Mouse (Mus musculus): ENCODE measurements at regions not wholly inside any gene's neighbourhood (a gene's known extent, or its start where the extent isn't known, plus 50 kb on each side); places are given as distances from the start of the nearest gene placed in this dataset.

DNA sequence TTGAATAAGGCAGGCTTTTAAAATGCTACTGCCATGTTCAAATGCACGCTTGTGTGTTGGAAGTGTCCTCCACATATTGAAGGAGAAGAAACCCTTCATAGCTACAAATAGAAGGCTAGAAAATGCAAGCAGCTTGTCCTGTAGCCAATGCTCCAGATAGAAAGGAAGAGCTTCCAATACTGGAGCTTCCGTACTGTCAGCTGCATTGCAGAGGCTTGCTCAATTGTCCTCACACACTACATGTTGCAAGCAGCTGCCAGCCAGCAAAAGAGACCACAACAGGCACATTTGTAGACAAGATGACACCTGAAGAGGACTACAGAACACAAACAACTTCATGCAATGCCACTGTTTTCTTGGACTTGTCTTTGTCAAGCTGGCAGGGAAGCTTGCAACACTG, 314.0 kb downstream of the Inhba start:
- H3K27me3 ChIP-seq (replicated peaks; ENCODE audit: low read depth, poor library complexity, severe bottlenecking) = no peaks in the 10 kb centered on the region
- no peaks in the 10 kb centered on the region for H3K4me1 ChIP-seq
- no peaks in the 10 kb centered on the region for H3K9me3 ChIP-seq
- H3K36me3 ChIP-seq (replicated peaks) = no peaks in the 10 kb centered on the region
- H3K27ac ChIP-seq (replicated peaks) = no peak overlapping the region
- no peak for DNase-seq (ENCODE audit: low spot score)
- WGBS = 87% methylated on average over 2 of the region's 2 CpGs
- H3K4me3 ChIP-seq = no peak overlapping the region

- no peak for DNase-seq (ENCODE audit: low spot score)
- WGBS = 83% methylated on average over 1 of the region's 1 CpGs
- no peaks in the 10 kb centered on the region for H3K4me1 ChIP-seq
- H3K4me3 ChIP-seq = no peak overlapping the region
- no peaks in the 10 kb centered on the region for H3K36me3 ChIP-seq (replicated peaks)
- no peaks in the 10 kb centered on the region for H3K27me3 ChIP-seq (replicated peaks; ENCODE audit: low read depth, poor library complexity, severe bottlenecking)
- no peak overlapping the region for H3K27ac ChIP-seq (replicated peaks)
- H3K9me3 ChIP-seq = no peaks in the 10 kb centered on the region
Measured at GRCm38 (mm10) chr13:16341727-16342126, 330.1 kb downstream of the Inhba start.

DNA sequence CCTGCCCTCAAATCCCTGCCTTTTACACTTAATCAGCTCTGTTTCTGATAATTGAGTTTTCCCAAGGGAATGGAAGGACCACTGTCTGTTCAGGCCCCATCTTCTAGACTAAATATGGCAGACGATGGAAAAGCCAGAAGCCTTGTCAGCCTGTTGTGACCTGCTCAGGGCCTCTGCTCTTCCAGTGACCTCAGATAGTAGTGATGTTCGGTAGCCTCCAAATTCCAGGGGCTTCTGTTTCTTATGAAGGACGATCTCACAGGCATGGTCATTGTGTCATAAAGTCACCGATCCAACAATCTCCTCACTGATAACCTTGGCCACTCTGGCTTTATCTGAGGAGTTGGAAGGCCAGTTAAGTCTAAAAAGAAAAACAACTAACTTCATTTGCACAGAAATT, 330.5 kb downstream of the Inhba start:
- H3K27ac ChIP-seq (replicated peaks) = no peak overlapping the region
- WGBS = 73% methylated on average over 4 of the region's 4 CpGs
- no peaks in the 10 kb centered on the region for H3K9me3 ChIP-seq
- H3K4me3 ChIP-seq = no peak overlapping the region
- no peaks in the 10 kb centered on the region for H3K27me3 ChIP-seq (replicated peaks; ENCODE audit: low read depth, poor library complexity, severe bottlenecking)
- no peaks in the 10 kb centered on the region for H3K4me1 ChIP-seq
- DNase-seq (ENCODE audit: low spot score) = no peak
- H3K36me3 ChIP-seq (replicated peaks) = no peaks in the 10 kb centered on the region

GRCm38 (mm10) chr13:16343280-16343945, 331.8 kb downstream of the Inhba start:
- no peaks in the 10 kb centered on the region for H3K9me3 ChIP-seq
- no peaks in the 10 kb centered on the region for H3K4me1 ChIP-seq
- 88% methylated on average over 4 of the region's 4 CpGs for WGBS
- H3K27me3 ChIP-seq (replicated peaks; ENCODE audit: low read depth, poor library complexity, severe bottlenecking) = no peaks in the 10 kb centered on the region
- H3K27ac ChIP-seq (replicated peaks) = no peak overlapping the region
- DNase-seq (ENCODE audit: low spot score) = no peak
- no peaks in the 10 kb centered on the region for H3K36me3 ChIP-seq (replicated peaks)
- H3K4me3 ChIP-seq = no peak overlapping the region

DNA sequence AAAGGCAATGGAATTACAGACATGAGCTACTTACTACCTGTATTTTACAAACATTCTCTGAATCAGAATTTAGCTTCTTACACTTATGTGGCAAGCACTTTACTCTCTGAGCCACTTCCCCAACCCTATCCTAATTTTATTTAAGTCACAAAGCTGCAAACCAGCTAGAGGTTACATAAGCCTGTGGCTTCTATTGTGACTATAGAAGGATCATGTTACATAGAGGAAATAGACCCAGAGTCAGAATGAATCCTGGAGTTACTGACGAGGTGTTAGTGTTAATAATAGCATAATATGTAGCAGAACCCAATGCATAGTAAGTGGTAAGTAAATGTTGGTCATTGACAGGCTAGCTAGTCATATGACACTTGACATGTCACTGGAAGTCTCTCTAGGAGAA, 337.7 kb downstream of the Inhba start:
- WGBS = 14% methylated on average over 1 of the region's 1 CpGs
- peaks cover 5% of the 10 kb centered on the region; the same call in 1 of the 2 replicates for H3K4me1 ChIP-seq
- no peak overlapping the region for H3K27ac ChIP-seq (replicated peaks)
- H3K9me3 ChIP-seq = no peaks in the 10 kb centered on the region
- no peaks in the 10 kb centered on the region for H3K27me3 ChIP-seq (replicated peaks; ENCODE audit: low read depth, poor library complexity, severe bottlenecking)
- no peak for DNase-seq (ENCODE audit: low spot score)
- H3K36me3 ChIP-seq (replicated peaks) = no peaks in the 10 kb centered on the region
- no peak overlapping the region for H3K4me3 ChIP-seq

DNA sequence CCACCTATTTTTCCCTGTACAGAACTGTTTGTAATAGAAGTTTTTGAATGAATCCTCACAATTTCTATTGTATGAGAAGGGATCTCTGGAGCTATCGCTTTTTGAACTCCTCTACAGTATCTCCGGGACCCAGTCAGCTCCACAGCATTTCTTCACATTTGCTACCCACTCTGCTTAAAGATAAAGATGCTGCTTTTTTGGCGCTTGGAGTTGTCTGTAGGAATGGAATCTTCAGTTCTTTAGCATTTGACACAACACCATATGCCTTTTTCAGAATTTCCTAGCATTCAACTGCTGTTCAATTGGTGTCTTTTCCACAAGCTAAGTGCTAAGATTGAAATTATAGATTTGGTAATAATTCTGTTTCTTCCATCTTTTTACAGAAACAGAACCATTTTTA, 338.4 kb downstream of the Inhba start:
- no peak for DNase-seq (ENCODE audit: low spot score)
- Histone ChIP-seq H3K4me3 (no peak overlapping the region), H3K27me3 (replicated peaks; ENCODE audit: low read depth, poor library complexity, severe bottlenecking) (no peaks in the 10 kb centered on the region), H3K27ac (replicated peaks) (no peak overlapping the region), H3K36me3 (replicated peaks) (no peaks in the 10 kb centered on the region), H3K9me3 (no peaks in the 10 kb centered on the region), H3K4me1 (peaks cover 5% of the 10 kb centered on the region; the same call in 1 of the 2 replicates)
- WGBS = 89% methylated on average over 3 of the region's 3 CpGs

- Histone ChIP-seq H3K27me3 (replicated peaks; ENCODE audit: low read depth, poor library complexity, severe bottlenecking) (no peaks in the 10 kb centered on the region), H3K4me3 (no peak overlapping the region), H3K4me1 (no peaks in the 10 kb centered on the region), H3K27ac (replicated peaks) (no peak overlapping the region), H3K9me3 (no peaks in the 10 kb centered on the region), H3K36me3 (replicated peaks) (no peaks in the 10 kb centered on the region)
- DNase-seq (ENCODE audit: low spot score) = no peak
- WGBS = 84% methylated on average over 1 of the region's 1 CpGs
Measured at GRCm38 (mm10) chr13:16355316-16355715, 343.7 kb downstream of the Inhba start.

- Histone ChIP-seq H3K27me3 (replicated peaks; ENCODE audit: low read depth, poor library complexity, severe bottlenecking) (no peaks in the 10 kb centered on the region), H3K36me3 (replicated peaks) (no peaks in the 10 kb centered on the region), H3K27ac (replicated peaks) (no peak overlapping the region), H3K4me1 (no peaks in the 10 kb centered on the region), H3K4me3 (no peak overlapping the region), H3K9me3 (no peaks in the 10 kb centered on the region)
- 85% methylated on average over 5 of the region's 5 CpGs for whole genome bisulfite sequencing
- DNase-seq (ENCODE audit: low spot score) = no peak
Measured at GRCm38 (mm10) chr13:16379492-16379891, 367.8 kb downstream of the Inhba start.

DNA sequence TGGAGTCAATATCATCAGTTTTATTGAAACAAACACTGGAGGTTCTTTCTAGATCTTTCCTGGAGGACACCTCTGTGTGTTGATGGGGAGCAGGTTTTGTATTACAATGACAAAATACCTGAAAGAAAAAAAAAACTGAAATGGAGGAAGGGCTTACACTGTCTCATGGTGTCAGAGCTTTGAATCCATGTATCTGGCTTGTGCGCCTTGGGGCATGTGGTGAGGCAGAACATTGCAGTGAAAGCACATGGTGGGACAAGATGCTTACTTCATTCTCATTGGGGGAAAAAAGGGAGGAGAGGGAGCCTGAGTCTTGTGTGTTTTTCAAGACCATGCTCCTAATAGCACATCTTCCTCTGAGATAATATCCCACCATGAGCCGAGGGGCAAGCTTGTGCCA, 368.3 kb downstream of the Inhba start:
- Histone ChIP-seq H3K4me1 (no peaks in the 10 kb centered on the region), H3K4me3 (no peak overlapping the region), H3K9me3 (no peaks in the 10 kb centered on the region), H3K27ac (replicated peaks) (no peak overlapping the region), H3K36me3 (replicated peaks) (no peaks in the 10 kb centered on the region), H3K27me3 (replicated peaks; ENCODE audit: low read depth, poor library complexity, severe bottlenecking) (no peaks in the 10 kb centered on the region)
- DNase-seq (ENCODE audit: low spot score) = no peak
- 93% methylated on average over 2 of the region's 2 CpGs for WGBS

DNA sequence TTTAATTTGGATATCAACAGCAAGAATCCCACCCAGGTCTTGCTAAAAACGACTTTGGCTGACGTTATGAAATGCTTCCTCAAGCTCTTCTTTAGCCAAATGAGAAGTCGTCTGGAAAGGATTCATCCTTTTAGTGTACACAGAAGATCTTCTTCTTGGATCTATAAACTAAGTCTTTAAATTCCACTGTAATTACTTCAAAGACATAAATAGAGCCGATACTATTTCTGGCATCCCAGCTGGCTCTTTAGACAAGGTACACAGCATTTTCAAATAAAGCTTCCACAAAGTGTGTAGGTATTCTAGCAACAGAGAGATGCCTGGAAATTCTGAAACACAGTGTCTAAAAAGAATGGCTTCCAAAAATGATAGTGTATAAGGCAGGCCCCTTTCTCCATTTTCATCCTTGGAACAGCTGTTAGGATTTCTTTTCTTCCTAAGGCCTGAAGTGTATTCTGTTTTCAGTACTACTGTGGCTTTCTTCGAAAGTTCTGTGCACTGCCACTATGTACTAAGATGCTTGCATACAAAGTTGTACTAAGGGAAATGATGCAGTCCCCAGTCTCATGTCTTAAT, 371.4 kb downstream of the Inhba start:
- Histone ChIP-seq H3K36me3 (replicated peaks) (no peaks in the 10 kb centered on the region), H3K4me1 (no peaks in the 10 kb centered on the region), H3K4me3 (no peak overlapping the region), H3K27ac (replicated peaks) (no peak overlapping the region), H3K27me3 (replicated peaks; ENCODE audit: low read depth, poor library complexity, severe bottlenecking) (no peaks in the 10 kb centered on the region), H3K9me3 (no peaks in the 10 kb centered on the region)
- no peak for DNase-seq (ENCODE audit: low spot score)
- 83% methylated on average over 5 of the region's 5 CpGs for WGBS

GRCm38 (mm10) chr13:16416356-16417019, 404.8 kb downstream of the Inhba start:
- H3K4me3 ChIP-seq = no peak overlapping the region
- DNase-seq (ENCODE audit: low spot score) = no peak
- H3K27ac ChIP-seq (replicated peaks) = no peak overlapping the region
- no peaks in the 10 kb centered on the region for H3K9me3 ChIP-seq
- no peaks in the 10 kb centered on the region for H3K4me1 ChIP-seq
- WGBS = 64% methylated on average over 2 of the region's 2 CpGs
- H3K36me3 ChIP-seq (replicated peaks) = no peaks in the 10 kb centered on the region
- H3K27me3 ChIP-seq (replicated peaks; ENCODE audit: low read depth, poor library complexity, severe bottlenecking) = no peaks in the 10 kb centered on the region

GRCm38 (mm10) chr13:16424147-16424546, 412.5 kb downstream of the Inhba start:
- H3K4me3 ChIP-seq = no peak overlapping the region
- H3K27ac ChIP-seq (replicated peaks) = no peak overlapping the region
- H3K36me3 ChIP-seq (replicated peaks) = no peaks in the 10 kb centered on the region
- H3K9me3 ChIP-seq = no peaks in the 10 kb centered on the region
- no peak for DNase-seq (ENCODE audit: low spot score)
- no peaks in the 10 kb centered on the region for H3K27me3 ChIP-seq (replicated peaks; ENCODE audit: low read depth, poor library complexity, severe bottlenecking)
- H3K4me1 ChIP-seq = no peaks in the 10 kb centered on the region
- WGBS = 84% methylated on average over 2 of the region's 2 CpGs

DNA sequence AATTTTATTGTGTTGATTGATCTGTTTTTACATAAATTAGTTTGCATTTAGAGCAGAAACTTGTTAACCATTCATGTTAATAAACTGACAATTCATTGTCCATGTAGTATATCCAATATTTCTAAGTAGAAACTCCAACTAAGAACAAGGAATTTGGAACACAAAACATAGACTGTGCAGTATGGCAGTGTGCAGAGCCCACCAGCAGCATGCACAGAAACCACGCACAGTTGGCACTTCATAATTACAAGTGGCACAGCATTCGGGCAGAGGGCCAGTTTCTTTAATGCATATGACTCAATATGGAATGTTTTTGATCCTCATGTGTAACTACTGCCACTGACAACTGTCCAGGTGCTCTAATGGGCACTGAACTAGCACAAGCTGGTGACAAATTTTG, 423.8 kb downstream of the Inhba start:
- Histone ChIP-seq H3K4me3 (no peak overlapping the region), H3K36me3 (replicated peaks) (no peaks in the 10 kb centered on the region), H3K27me3 (replicated peaks; ENCODE audit: low read depth, poor library complexity, severe bottlenecking) (no peaks in the 10 kb centered on the region), H3K27ac (replicated peaks) (no peak overlapping the region), H3K9me3 (no peaks in the 10 kb centered on the region), H3K4me1 (no peaks in the 10 kb centered on the region)
- WGBS = 84% methylated on average over 2 of the region's 2 CpGs
- DNase-seq (ENCODE audit: low spot score) = no peak

All from embryonic facial prominence, embryonic 10.5 days (tissue).